Mouse (Mus musculus) intestine, embryonic 15.5 days (tissue): Measurements from ENCODE around the gene Slc25a39. TPM values are rescaled to one million over a fixed set of nuclear protein-coding genes. Genes with fewer than 3 reads are reported as not detected.
"Not testable (repeated sequence)": the region's sequence is repeated elsewhere in the genome, so short reads cannot be mapped to it uniquely, and the experiment has no call there.

Experiments
- ATAC-seq: fragments of 200-750 bp; cut with Nextera tagmentation; 2 replicates; pipeline ENCODE4 v1.8.0; 2017; ENCODE audit warnings: moderate TSS enrichment, moderate library complexity
- H3K27ac ChIP-seq: fragments of 300-500 bp; sonication (generic); 2 replicates; pipeline ENCODE4 v1.5.1; 2015; ENCODE audit warnings: mild to moderate bottlenecking, inconsistent platforms
- H3K27me3 ChIP-seq: fragments of 300-500 bp; sonication (generic); replicated peaks from 2 replicates; pipeline ENCODE4 v1.6.1; 2015; ENCODE audit warnings: inconsistent platforms
- H3K36me3 ChIP-seq: fragments of 300-500 bp; sonication (generic); 2 replicates; pipeline ENCODE4 v1.6.1; 2015; ENCODE audit warnings: inconsistent platforms
- H3K4me1 ChIP-seq: fragments of 300-500 bp; sonication (generic); replicated peaks from 2 replicates; pipeline ENCODE4 v1.6.1; 2015; ENCODE audit warnings: inconsistent platforms
- H3K4me2 ChIP-seq: fragments of 300-500 bp; sonication (generic); replicated peaks from 2 replicates; pipeline ENCODE4 v1.6.1; 2015; ENCODE audit warnings: mild to moderate bottlenecking, inconsistent platforms
- H3K4me3 ChIP-seq: fragments of 300-500 bp; sonication (generic); replicated peaks from 2 replicates; pipeline ENCODE4 v1.5.1; 2015; ENCODE audit warnings: inconsistent platforms
- H3K9ac ChIP-seq: fragments of 300-500 bp; sonication (generic); 2 replicates; pipeline ENCODE4 v1.6.1; 2015; ENCODE audit warnings: inconsistent platforms
- H3K9me3 ChIP-seq: fragments of 300-500 bp; sonication (generic); 2 replicates; pipeline ENCODE4 v1.6.1; 2016; ENCODE audit warnings: inconsistent platforms
- WGBS: fragments of 180-500 bp; shearing (Covaris S2); methylation state at CpG from one replicate; pipeline ENCODE4 v1.1.7; 2015; 5-methylcytosine and 5-hydroxymethylcytosine counted together
- polyA plus RNA-seq: library from polyadenylated mRNA; unstranded; fragments of >200 nt; fragmentation: Nextera tagmentation; extraction: Ambion mirVana; gene quantifications from 2 replicates; pipeline ENCODE4 v1.2.1, GENCODE M21; 2015

Gene Slc25a39
- polyA plus RNA-seq, 1 experiment from 2014 or later: 305 TPM

- Histone ChIP-seq H3K4me1 (peaks cover 20% of the 10 kb centered on the region), H3K4me2 (no peak overlapping the region), H3K36me3 (no peaks in the 10 kb centered on the region), H3K4me3 (no peak overlapping the region), H3K9me3 (no peaks in the 10 kb centered on the region), H3K27ac (no peak overlapping the region), H3K27me3 (0 out of 2 replicates have a peak, but pooled peaks cover 4% of the 10 kb centered on the region), H3K9ac (no peak overlapping the region)
- WGBS: 87% methylated on average over 12 of the region's 12 CpGs
- ATAC-seq: no peak
Observed at GRCm38 (mm10) chr11:102371926-102372685, 35.6 kb downstream of the Slc25a39 start.

- H3K4me3 ChIP-seq: no peak overlapping the region
- peaks cover 6% of the 10 kb centered on the region for H3K4me1 ChIP-seq
- 50% methylated on average over 7 of the region's 7 CpGs for WGBS
- no peak overlapping the region for H3K9ac ChIP-seq
- H3K27ac ChIP-seq: no peak overlapping the region
- H3K4me2 ChIP-seq: no peak overlapping the region
- no peak for ATAC-seq
- H3K36me3 ChIP-seq: no peaks in the 10 kb centered on the region
- H3K27me3 ChIP-seq: 0 out of 2 replicates have a peak, but pooled peaks cover 4% of the 10 kb centered on the region
- no peaks in the 10 kb centered on the region for H3K9me3 ChIP-seq
Observed at GRCm38 (mm10) chr11:102370285-102370684, 37.5 kb downstream of the Slc25a39 start.

DNA sequence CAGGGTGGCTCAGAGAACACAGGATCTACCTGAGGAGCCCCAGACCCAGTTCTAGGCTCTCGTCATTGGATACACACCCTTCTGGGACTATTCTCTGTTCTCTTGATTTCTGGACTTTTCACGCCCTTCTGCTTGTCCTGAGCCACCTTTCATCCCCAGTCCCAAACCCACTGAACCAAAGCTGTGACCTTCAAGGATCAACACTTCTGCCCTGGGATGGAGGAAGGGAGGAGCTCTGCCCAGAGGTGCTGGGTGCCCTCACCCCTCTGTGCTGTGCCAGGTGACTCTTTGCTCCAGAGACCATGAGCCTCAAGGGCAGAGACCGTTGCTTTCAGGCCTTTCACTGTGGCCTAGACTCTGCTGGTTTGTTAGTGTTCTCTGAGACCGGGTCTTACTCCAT is 38.5 kb downstream of the Slc25a39 start:
- 0 out of 2 replicates have a peak, but pooled peaks cover 4% of the 10 kb centered on the region for H3K27me3 ChIP-seq
- ATAC-seq: no peak
- no peaks in the 10 kb centered on the region for H3K36me3 ChIP-seq
- H3K9me3 ChIP-seq: no peaks in the 10 kb centered on the region
- H3K4me1 ChIP-seq: no peaks in the 10 kb centered on the region
- 77% methylated on average over 4 of the region's 4 CpGs for WGBS
- H3K4me2 ChIP-seq: no peak overlapping the region
- no peak overlapping the region for H3K9ac ChIP-seq
- H3K27ac ChIP-seq: no peak overlapping the region
- H3K4me3 ChIP-seq: no peak overlapping the region

DNA sequence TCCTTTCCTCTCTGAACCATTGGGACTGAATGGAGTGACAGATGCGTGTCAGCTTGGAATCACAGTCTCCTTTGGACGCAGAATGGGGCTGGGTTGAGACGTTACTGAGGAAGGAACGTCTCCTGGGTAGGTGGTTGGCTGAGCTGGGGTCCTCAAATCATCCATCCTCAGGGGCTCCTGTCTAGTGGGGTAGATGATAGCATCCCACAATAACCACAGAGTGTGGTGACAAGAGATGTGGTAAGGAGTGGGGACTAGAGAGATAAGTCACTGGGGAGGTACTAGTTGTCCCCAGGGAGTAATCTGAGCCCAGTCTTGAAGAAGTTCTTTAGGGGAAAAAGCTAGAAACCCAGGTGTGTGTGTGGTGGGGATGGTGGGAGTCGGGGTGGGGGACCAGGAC is 39.4 kb downstream of the Slc25a39 start:
- ATAC-seq: no peak
- WGBS: 80% methylated on average over 5 of the region's 5 CpGs

GRCm38 (mm10) chr11:102367504-102368280 is 40.1 kb downstream of the Slc25a39 start:
- 77% methylated on average over 9 of the region's 9 CpGs for WGBS
- Histone ChIP-seq H3K9me3 (no peaks in the 10 kb centered on the region), H3K4me2 (no peak overlapping the region), H3K4me3 (no peak overlapping the region), H3K4me1 (no peaks in the 10 kb centered on the region), H3K27ac (no peak overlapping the region), H3K36me3 (no peaks in the 10 kb centered on the region), H3K27me3 (0 out of 2 replicates have a peak, but pooled peaks cover 3% of the 10 kb centered on the region), H3K9ac (no peak overlapping the region)
- no peak for ATAC-seq

More for the DNA sequence above, 39.4 kb downstream of the Slc25a39 start:
- Histone ChIP-seq H3K9me3 (no peaks in the 10 kb centered on the region), H3K27me3 (0 out of 2 replicates have a peak, but pooled peaks cover 4% of the 10 kb centered on the region), H3K9ac (no peak overlapping the region), H3K36me3 (no peaks in the 10 kb centered on the region), H3K4me2 (no peak overlapping the region), H3K27ac (no peak overlapping the region), H3K4me1 (no peaks in the 10 kb centered on the region), H3K4me3 (no peak overlapping the region)

DNA sequence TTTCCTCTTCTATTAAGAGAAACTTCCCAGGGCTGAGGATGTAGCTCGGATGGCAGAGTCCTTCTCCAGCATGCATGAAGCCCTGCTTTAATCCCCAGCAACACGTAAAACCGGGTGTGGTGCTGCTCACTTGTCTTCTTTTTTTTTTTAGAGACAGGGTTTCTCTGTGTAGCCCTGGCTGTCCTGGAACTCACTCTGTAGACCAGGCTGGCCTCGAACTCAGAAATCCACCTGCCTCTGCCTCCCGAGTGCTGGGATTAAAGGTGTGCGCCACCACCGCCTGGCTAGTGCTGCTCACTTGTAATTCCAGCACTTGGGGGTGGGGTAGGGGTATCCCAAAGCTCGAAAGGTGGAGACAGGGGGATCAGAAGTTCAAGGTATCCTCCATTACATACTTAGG is 41.6 kb downstream of the Slc25a39 start, which contains the start of gene Slc4a1:
Slc4a1 (minus strand) TSS at position 101 of the 400 bp plus-strand sequence.
- not testable (repeated sequence) for H3K36me3 ChIP-seq, H3K4me1 ChIP-seq, H3K9ac ChIP-seq, H3K27me3 ChIP-seq, H3K4me3 ChIP-seq, H3K9me3 ChIP-seq, ATAC-seq, H3K27ac ChIP-seq, H3K4me2 ChIP-seq
- 84% methylated on average over 8 of the region's 8 CpGs for WGBS

DNA sequence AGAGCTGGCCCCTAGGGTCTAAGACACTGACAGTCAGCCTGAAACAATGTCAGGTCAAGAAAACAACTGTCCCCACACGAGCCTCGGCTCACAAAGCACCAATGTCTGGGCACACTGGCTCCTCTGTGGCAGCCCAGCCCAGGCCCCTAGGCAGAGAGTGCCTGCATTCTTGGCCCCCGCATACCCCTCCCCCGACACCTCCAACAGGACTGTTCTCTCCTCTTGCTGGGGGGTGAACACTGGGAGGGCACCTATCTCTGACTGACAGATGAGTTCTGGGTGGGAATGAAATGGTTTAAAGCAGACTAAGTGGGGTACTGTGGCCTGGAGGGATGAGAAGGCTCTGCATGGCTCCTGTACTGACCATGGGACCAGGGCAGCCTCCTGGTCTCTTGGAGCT is 42.0 kb downstream of the Slc25a39 start:
- Histone ChIP-seq H3K27me3 (no peaks in the 10 kb centered on the region), H3K4me2 (no peak overlapping the region), H3K36me3 (no peaks in the 10 kb centered on the region), H3K4me1 (no peaks in the 10 kb centered on the region), H3K27ac (no peak overlapping the region), H3K9me3 (no peaks in the 10 kb centered on the region), H3K9ac (no peak overlapping the region), H3K4me3 (no peak overlapping the region)
- 56% methylated on average over 4 of the region's 4 CpGs for WGBS
- no peak for ATAC-seq

GRCm38 (mm10) chr11:102364570-102365371 is 43.0 kb downstream of the Slc25a39 start:
- 76% methylated on average over 14 of the region's 14 CpGs for WGBS
- no peaks in the 10 kb centered on the region for H3K9me3 ChIP-seq

GRCm38 (mm10) chr11:102363623-102364022 is 44.1 kb downstream of the Slc25a39 start:
- H3K9me3 ChIP-seq: no peaks in the 10 kb centered on the region
- no peaks in the 10 kb centered on the region for H3K27me3 ChIP-seq
- H3K4me2 ChIP-seq: no peak overlapping the region
- H3K9ac ChIP-seq: no peak overlapping the region
- H3K27ac ChIP-seq: no peak overlapping the region
- ATAC-seq: peak; percentile 79
- no peaks in the 10 kb centered on the region for H3K36me3 ChIP-seq
- H3K4me1 ChIP-seq: no peaks in the 10 kb centered on the region
- 42% methylated on average over 2 of the region's 2 CpGs for whole genome bisulfite sequencing
- H3K4me3 ChIP-seq: no peak overlapping the region

More at GRCm38 (mm10) chr11:102364570-102365371, 43.0 kb downstream of the Slc25a39 start:
- H3K36me3 ChIP-seq: no peaks in the 10 kb centered on the region
- H3K27me3 ChIP-seq: no peaks in the 10 kb centered on the region
- no peaks in the 10 kb centered on the region for H3K4me1 ChIP-seq
- no peak overlapping the region for H3K4me2 ChIP-seq
- no peak overlapping the region for H3K4me3 ChIP-seq
- no peak overlapping the region for H3K27ac ChIP-seq
- peak; percentile 71; the same call in 1 of the 2 replicates for ATAC-seq
- H3K9ac ChIP-seq: no peak overlapping the region

GRCm38 (mm10) chr11:102361776-102362495 is 45.8 kb downstream of the Slc25a39 start:
- no peak overlapping the region for H3K4me3 ChIP-seq
- H3K36me3 ChIP-seq: no peaks in the 10 kb centered on the region
- no peaks in the 10 kb centered on the region for H3K4me1 ChIP-seq
- no peak for ATAC-seq
- H3K9ac ChIP-seq: no peak overlapping the region
- H3K4me2 ChIP-seq: no peak overlapping the region
- no peaks in the 10 kb centered on the region for H3K9me3 ChIP-seq
- 87% methylated on average over 8 of the region's 8 CpGs for WGBS
- peaks cover 9% of the 10 kb centered on the region; the same call in 1 of the 2 replicates for H3K27me3 ChIP-seq
- no peak overlapping the region for H3K27ac ChIP-seq

DNA sequence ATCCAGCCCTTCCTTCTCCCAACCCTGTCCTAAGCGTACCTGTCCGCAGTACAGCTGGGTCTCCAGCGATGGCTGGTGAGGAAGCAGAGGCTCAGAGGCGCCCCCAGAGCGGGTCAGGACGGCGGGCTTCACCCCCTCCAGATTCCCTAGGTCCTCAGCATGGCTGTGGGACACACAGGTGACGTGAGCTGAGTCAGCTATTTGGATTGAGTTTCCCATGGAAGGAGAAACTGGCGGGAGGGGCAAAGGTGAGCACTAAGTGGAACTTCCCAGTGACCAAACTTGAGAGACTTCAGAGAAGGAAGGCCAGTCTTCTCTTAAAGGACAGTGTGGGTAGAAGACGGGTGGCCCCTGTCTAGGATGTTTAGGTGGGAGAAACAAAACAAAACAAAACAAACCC is 49.4 kb downstream of the Slc25a39 start:
- no peak overlapping the region for H3K4me2 ChIP-seq
- 66% methylated on average over 10 of the region's 10 CpGs for WGBS
- no peak overlapping the region for H3K27ac ChIP-seq
- no peak for ATAC-seq
- no peaks in the 10 kb centered on the region for H3K9me3 ChIP-seq
- no peak overlapping the region for H3K4me3 ChIP-seq
- H3K27me3 ChIP-seq: peaks cover 11% of the 10 kb centered on the region; the same call in 1 of the 2 replicates
- H3K36me3 ChIP-seq: no peaks in the 10 kb centered on the region
- H3K4me1 ChIP-seq: no peaks in the 10 kb centered on the region
- H3K9ac ChIP-seq: no peak overlapping the region
